Mouse (Mus musculus) adipocyte (in vitro differentiated cells): Measurements from ENCODE around the gene Nipbl.
A peak's percentile ranks its signal among the peaks of the same experiment; 100 is the strongest.
"Not testable (repeated sequence)": the region's sequence is repeated elsewhere in the genome, so short reads cannot be mapped to it uniquely, and the experiment has no call there.

Source experiments
- DNase-seq: peaks from one replicate; pipeline ENCODE4 v3.0.0-alpha.2; 2016; ENCODE audit warnings: low spot score

Gene Nipbl

GRCm38 (mm10) chr15:8291251-8291650, 153.0 kb downstream of the Nipbl start:
- no peak for DNase-seq

DNA sequence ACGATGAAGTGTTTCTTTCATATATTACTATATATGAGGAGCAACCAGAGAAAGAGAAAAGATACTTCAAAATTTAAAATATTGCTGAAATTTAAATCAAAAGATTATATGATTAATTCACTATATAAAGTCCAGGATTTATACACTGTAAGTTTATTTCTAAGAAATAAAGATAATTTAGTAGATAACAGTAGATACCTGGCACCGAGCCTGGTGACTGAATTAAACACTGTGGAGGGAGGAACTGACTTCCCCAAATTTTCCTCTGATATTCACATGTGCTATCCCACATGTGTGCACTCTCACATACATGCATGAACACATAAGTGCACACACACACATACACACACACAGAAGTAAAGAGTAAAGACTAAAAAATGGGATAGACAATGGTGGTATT, 162.1 kb downstream of the Nipbl start:
- no peak for DNase-seq

DNA sequence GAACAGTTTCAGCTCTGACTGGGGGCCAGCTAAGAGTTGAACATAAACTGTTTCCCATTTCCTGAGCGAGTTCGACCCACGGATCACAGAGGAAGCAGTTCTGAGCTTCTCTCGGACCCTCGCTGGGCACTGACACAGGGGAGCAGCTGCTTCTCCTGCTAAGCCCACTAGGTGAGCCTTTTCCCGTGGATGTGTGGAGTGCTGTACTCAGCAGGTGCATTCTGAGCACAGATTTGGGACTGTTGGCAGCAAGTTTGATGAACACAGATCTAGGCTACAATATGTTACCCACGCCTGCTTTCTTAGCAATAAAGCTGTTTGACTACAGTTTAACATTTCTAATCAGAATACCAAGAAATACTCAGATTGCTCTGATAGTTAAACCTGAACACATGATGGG, 162.6 kb downstream of the Nipbl start:
- DNase-seq: no peak

DNA sequence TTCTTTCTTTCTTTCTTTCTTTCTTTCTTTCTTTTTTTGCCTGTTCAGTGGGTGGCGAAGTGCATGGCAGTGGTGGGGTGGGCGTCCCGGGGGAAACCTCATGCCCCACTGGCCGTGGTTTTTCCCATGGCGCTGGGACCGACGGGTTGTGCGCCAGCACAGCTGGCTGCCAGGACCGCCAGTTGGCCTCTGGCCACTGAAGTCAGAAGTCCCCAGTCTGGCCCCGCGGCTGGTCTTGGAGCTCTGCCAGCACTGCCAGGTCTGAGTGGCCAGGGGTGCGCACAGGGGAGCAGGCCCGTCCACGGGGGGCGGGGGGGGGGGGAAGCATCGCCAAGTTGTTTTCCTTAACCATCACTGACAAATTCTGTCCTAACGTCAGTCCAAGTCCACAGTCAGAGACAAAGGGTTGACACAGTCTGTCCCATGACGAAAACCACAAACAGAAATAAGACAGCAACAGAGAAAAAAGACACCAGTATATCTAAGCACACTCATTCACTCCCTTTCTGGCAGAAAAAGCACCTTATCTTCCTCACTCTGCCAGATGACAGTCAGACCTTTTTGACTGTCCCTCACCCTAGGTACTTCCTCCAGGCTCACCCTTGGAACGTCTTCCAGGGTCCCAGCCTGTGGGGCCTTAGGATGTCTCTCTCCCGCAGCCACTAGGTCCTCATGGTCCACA, 164.2 kb downstream of the Nipbl start:
- DNase-seq: peak; percentile 70

GRCm38 (mm10) chr15:8279320-8279779, 164.9 kb downstream of the Nipbl start:
- DNase-seq: peak; percentile 45

- not testable (repeated sequence) for DNase-seq
These were observed 166.3 kb downstream of the Nipbl start for GRCm38 (mm10) chr15:8277916-8278315.

DNA sequence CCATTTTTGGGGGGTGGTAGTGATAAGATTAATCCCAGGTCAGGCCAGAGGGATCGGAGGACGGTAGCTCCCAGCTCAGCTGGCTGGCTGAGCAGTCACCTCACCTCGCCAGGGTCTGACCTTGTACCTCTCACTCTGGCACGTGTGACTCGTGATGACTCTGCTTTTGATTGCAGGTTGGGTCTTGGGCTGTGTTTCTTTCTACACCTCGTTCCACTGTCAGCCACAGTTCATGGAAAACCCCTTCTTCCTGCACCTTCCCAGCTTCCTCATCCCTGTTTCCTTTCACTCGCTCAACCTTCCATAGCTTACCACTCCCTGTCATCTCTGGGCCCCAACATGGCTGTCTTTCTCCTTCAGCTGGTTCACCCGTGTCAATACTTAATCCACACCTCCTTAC, 172.3 kb downstream of the Nipbl start:
- no peak for DNase-seq

GRCm38 (mm10) chr15:8268231-8268630, 176.0 kb downstream of the Nipbl start:
- no peak for DNase-seq

- DNase-seq: no peak
These were observed 177.1 kb downstream of the Nipbl start for GRCm38 (mm10) chr15:8267211-8267610.

DNA sequence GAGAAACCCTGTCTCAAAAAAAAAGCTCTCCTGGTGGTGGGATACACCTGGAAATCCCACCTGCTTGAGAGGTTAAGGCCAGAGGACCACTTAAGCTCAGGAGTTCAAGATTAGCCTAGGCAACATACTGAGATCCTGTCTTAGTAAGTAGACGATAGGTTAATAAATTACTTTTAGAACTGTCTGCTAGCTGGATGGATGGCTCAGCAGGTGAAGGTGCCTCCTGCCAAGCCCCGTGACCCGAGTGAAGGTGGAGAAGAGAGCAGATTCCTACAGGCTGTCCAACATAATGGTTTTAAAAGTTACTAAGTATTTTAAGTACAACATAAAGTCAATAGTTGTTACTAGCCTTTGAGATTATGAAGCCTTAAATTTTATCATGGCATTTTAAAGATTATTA, 178.3 kb downstream of the Nipbl start:
- DNase-seq: no peak
